Mouse (Mus musculus): ENCODE measurements around the gene Adck1. TPM values are rescaled to one million over a fixed set of nuclear protein-coding genes. Genes with fewer than 3 reads are reported as not detected.

Gene Adck1
- total RNA-seq, 1 experiment from 2014 or later = 27.5 TPM

DNA sequence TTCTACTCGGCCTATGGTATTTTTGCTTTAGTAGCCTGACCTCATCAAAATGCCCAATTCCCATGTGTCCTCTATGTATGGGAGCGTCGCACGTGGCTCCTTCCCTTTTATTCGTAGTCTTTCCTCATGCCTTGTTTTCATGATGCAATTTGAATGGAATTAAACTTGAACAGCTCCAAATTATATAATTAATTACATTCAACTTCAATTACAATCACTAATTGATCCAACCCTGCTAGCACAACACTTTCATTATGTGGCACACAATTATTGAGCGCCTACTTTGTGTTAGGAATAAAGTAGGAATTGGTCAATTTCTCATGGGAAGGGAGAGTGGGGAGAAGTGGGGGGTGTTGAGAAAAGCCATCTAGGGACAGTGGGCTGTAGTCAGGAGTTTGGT, 113.4 kb downstream of the Adck1 start:
- no peak for DNase-seq

DNA sequence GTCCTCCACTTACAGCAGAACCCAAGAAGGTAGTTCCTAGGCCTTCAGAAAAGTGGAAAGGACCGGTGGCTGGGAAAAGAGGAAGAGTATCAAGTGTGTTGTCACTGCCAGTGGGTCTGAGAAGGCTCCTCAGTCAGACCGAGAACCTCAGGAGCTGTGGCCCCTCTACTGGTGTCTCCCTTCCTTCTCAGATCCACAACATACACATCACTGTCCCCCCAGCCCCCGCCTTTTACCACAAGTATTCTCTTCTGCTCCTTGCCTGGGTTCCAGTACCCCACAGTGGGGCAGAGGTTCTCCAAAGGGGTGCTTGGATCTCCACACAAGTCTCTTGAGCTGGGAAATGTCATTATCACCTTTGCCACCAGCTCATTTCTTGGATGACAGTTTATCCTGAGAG, 115.5 kb downstream of the Adck1 start:
- DNase-seq = no peak

DNA sequence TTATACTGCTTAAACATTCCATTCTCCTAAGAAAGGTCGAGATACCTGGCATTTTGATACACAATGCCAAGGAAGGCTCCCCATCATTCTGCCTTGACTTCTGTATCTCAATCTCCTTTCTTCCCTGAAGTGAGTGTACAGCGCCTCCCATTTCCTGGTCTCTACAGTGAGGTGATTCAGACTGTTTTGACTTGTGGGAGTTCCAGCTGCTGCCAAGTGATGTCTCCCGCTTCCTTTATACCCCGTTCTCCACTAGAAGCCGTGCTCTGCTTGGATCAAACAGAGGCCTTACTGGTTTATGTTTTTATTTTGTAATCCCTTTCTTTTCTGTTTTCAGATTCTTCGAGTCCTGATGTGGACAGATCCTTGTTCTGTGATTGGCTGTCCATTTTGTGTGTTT, 116.3 kb downstream of the Adck1 start:
- no peak for DNase-seq

DNA sequence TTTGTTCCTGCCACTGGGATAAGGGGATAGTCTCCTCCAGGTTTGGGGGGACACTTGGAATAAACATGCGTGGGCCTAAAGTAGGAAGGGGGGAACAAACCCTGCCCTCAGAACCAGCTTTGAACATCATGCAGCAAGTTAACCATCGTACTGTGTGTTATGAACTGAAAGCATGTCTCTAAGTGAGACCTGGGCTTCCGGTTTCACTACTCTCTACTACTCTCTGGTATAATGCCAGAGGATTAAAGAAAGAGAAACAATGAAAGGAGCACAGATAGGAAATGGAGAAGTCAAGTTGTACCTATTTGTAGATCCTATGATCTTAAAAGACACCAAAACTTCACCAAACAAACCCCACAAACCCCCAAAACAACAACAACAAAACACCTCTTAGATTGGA, 121.3 kb downstream of the Adck1 start:
- no peak for DNase-seq

DNA sequence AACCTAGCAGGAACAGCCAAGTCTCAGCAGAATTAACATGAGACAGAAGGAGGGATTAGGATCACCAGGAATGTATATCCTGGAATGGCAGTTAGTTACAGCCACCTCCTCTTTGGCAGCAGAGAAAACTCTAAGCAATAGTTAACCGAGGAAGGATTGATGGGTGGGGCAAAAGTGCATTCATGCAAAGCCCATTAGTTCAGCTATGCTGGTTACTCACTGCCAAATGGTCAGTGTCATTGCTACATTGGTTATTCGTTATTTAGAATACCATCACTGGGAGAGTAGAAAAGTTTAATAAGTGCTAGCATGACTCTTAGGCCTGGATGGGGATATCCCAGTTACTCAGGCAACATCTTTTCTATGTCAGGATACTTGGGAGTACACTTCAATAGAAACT, 130.5 kb downstream of the Adck1 start:
- no peak for DNase-seq

Other genes starting within 250 kb of the Adck1 start
- not detected in 2 replicates for gene Gm10436, start 178.4 kb upstream of the Adck1 start, total RNA-seq (2021)
- gene Gm8332, start 110.5 kb upstream of the Adck1 start, total RNA-seq (2021) = not detected in 2 replicates
- gene Gm5662, start 86.1 kb upstream of the Adck1 start, total RNA-seq (2021) = not detected in 2 replicates
- gene Gm5039, start 36.5 kb upstream of the Adck1 start, total RNA-seq (2021) = not detected in 2 replicates